Mouse (Mus musculus): Measurements from ENCODE around the gene Zfp566. TPM values are rescaled to one million over a fixed set of nuclear protein-coding genes. Genes with fewer than 3 reads are reported as not detected.

Zfp566 gene
- polyA plus RNA-seq, 1 experiment from 2014 or later: 6.8 TPM

DNA sequence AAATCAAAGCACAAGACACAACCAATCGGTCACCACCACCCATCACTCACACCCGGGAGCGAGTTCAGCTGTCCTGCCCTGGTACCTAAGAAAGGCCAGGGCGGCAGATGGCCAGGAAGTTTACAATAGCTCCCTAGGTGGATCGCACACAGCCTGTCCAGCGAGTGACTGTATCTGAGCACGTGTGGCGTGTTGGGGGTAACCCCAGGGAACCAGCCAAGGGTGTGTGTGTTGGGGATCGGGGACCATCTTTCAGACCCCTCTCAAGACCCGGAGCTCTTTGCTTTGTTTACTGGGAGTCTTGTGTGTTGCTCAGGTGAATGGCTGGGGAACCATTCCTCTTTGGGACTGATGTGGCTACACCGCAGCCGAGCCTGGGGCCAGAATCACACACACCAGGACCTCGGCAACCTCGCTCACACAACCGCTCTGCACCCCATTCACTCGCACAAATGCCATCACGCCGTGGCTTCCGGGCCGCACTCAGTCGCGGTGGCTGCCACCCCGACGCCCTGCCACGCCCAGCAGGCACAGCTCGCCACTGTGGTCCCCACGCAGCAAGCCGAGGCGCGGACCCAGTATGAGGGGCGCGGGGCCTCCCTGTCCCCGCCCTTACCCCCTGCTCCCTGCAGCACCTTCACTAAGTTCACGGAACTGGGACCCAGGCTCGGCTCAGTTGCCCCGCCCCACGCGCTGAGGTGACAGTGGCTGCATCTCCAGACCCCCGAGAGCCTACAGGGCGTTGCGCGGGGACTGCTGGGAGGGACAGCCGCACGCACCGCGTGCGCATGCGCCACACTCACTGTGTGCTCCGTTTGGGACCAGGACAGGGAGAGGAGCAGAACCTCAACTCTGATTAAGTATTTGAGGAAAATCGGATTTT lies 17.9 kb downstream of the Zfp566 start, which contains the start of gene Zfp82:
Gene Zfp82 (minus strand): TSS at position 755 of the 883 bp plus-strand sequence.
- H3K27me3 ChIP-seq (ENCODE audit: control insufficient read depth, insufficient read depth, low read length): no peaks in the 10 kb centered on the region
- H3K9ac ChIP-seq (ENCODE audit: low read length): peak within 1 kb of the TSS; percentile 91
- peak within 1 kb of the TSS; percentile 88 for H3K4me3 ChIP-seq (replicated peaks; ENCODE audit: low read length)
- peak within 1 kb of the TSS; percentile 62 for H3K27ac ChIP-seq (ENCODE audit: low read length)
- under 1% methylated on average over 50 of the region's 50 CpGs for WGBS
- no peaks in the 10 kb centered on the region for H3K9me3 ChIP-seq (replicated peaks; ENCODE audit: control insufficient read depth, low read length)
- H3K36me3 ChIP-seq (ENCODE audit: control insufficient read depth, insufficient read depth, low read length): no peaks in the 10 kb centered on the region
- ATAC-seq (ENCODE audit: insufficient read depth, low FRiP score): peak; percentile 90
- no peaks in the 10 kb centered on the region for H3K4me1 ChIP-seq (ENCODE audit: control insufficient read depth, insufficient read depth, low read length)
- peak within 1 kb of the TSS; percentile 96 for H3K4me2 ChIP-seq (ENCODE audit: low read depth, low read length)

DNA sequence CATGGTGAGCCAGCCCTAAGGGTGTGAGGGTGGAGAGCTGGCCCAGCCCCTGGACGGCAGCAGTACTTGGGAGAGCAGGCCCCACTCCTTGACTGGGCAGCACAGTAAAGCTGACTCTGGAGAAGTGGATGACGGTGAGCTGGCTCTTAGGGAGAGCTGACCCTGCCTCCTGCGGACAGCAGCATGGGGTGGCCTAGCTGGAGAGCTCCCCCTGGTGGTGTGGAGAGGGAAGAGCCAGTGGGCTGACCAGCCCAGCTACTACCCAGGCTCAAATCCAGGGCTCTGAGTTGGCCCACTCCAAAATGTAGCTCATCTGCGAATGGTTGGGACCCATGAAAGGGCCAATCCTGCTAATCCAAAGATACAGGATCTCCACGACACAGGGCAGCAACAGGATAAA lies 25.7 kb downstream of the Zfp566 start:
- Histone ChIP-seq H3K4me1 (ENCODE audit: control insufficient read depth, insufficient read depth, low read length) (no peaks in the 10 kb centered on the region), H3K27me3 (ENCODE audit: control insufficient read depth, insufficient read depth, low read length) (no peaks in the 10 kb centered on the region), H3K36me3 (ENCODE audit: control insufficient read depth, insufficient read depth, low read length) (no peaks in the 10 kb centered on the region; the same call in 1 of the 2 replicates), H3K4me2 (ENCODE audit: low read depth, low read length) (no peak overlapping the region), H3K4me3 (replicated peaks; ENCODE audit: low read length) (no peak overlapping the region), H3K9ac (ENCODE audit: low read length) (no peak overlapping the region), H3K9me3 (replicated peaks; ENCODE audit: control insufficient read depth, low read length) (no peaks in the 10 kb centered on the region), H3K27ac (ENCODE audit: low read length) (no peak overlapping the region)
- ATAC-seq (ENCODE audit: insufficient read depth, low FRiP score): no peak
- WGBS: 82% methylated on average over 5 of the region's 5 CpGs

DNA sequence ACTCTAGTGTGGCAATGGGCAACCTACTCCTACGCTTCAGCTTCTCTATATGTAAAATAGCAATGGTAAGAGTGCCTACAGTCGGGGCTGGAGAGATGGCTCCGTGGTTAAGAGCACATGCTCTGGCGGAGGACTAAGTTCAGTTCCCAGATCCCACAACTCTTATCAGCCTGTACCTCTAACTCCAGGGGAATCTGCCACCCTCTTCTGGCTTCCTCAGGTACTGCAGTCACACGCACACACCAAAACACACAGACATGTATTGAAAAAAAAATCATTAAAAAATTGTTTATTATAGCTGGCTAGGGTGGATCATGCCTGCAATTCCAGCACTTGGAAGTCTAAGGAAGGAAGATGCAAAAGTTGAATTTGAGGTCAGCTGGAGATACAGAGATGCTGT lies 27.8 kb downstream of the Zfp566 start:
- no peak overlapping the region for H3K4me2 ChIP-seq (ENCODE audit: low read depth, low read length)
- H3K27me3 ChIP-seq (ENCODE audit: control insufficient read depth, insufficient read depth, low read length): no peaks in the 10 kb centered on the region
- no peaks in the 10 kb centered on the region for H3K4me1 ChIP-seq (ENCODE audit: control insufficient read depth, insufficient read depth, low read length)
- H3K4me3 ChIP-seq (replicated peaks; ENCODE audit: low read length): no peak overlapping the region
- H3K36me3 ChIP-seq (ENCODE audit: control insufficient read depth, insufficient read depth, low read length): no peaks in the 10 kb centered on the region; the same call in 1 of the 2 replicates
- no peaks in the 10 kb centered on the region for H3K9me3 ChIP-seq (replicated peaks; ENCODE audit: control insufficient read depth, low read length)
- H3K9ac ChIP-seq (ENCODE audit: low read length): no peak overlapping the region
- no peak overlapping the region for H3K27ac ChIP-seq (ENCODE audit: low read length)
- WGBS: 85% methylated on average over 5 of the region's 5 CpGs
- ATAC-seq (ENCODE audit: insufficient read depth, low FRiP score): no peak

DNA sequence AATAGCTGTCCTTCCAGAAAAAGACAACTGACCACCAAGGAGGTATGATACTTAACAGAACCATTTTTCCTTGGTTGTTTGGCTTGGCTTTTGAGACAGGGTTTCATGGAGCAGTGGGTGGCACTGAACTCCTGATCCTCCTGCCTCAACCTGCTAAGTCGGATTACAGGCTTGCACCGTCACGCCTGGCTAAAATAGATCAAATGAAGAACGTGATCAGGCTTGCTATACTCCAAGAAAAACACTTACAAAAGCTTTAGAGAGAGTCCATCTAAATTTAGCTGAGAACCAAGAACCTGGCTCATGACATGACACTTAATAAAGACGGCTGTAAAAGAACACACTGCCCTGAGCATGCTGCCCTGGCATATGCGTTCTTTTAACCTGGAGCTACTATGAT lies 30.0 kb downstream of the Zfp566 start:
- Histone ChIP-seq H3K4me1 (ENCODE audit: control insufficient read depth, insufficient read depth, low read length) (no peaks in the 10 kb centered on the region), H3K36me3 (ENCODE audit: control insufficient read depth, insufficient read depth, low read length) (peaks cover 6% of the 10 kb centered on the region; the same call in 1 of the 2 replicates), H3K27me3 (ENCODE audit: control insufficient read depth, insufficient read depth, low read length) (no peaks in the 10 kb centered on the region), H3K9ac (ENCODE audit: low read length) (no peak overlapping the region), H3K9me3 (replicated peaks; ENCODE audit: control insufficient read depth, low read length) (no peaks in the 10 kb centered on the region), H3K4me3 (replicated peaks; ENCODE audit: low read length) (no peak overlapping the region), H3K4me2 (ENCODE audit: low read depth, low read length) (no peak overlapping the region), H3K27ac (ENCODE audit: low read length) (no peak overlapping the region)
- ATAC-seq (ENCODE audit: insufficient read depth, low FRiP score): no peak
- 77% methylated on average over 6 of the region's 6 CpGs for WGBS

DNA sequence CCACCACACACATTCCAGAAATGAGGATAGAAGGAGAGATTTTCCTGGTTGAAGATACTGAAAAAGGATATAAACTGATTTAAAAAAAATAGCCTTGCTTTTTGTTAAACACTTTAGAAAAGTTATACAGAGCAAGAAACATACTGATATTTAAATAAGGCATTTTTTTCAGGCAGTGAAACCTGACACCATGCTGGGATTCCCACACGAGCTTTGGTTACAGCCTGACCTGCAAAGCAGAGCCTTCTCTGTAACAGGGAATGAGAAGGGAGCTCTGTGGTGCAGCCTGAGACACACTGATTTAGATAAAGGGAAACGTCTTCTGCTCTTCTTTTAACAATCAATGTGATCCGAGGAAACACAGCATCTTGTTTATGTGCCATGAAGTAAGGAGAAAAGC lies 36.7 kb downstream of the Zfp566 start:
- no peaks in the 10 kb centered on the region for H3K9me3 ChIP-seq (replicated peaks; ENCODE audit: control insufficient read depth, low read length)
- no peak overlapping the region for H3K27ac ChIP-seq (ENCODE audit: low read length)
- WGBS: 3% methylated on average over 3 of the region's 3 CpGs
- H3K9ac ChIP-seq (ENCODE audit: low read length): no peak overlapping the region
- H3K4me3 ChIP-seq (replicated peaks; ENCODE audit: low read length): no peak overlapping the region
- no peak overlapping the region for H3K4me2 ChIP-seq (ENCODE audit: low read depth, low read length)
- no peaks in the 10 kb centered on the region for H3K27me3 ChIP-seq (ENCODE audit: control insufficient read depth, insufficient read depth, low read length)
- ATAC-seq (ENCODE audit: insufficient read depth, low FRiP score): no peak
- 0 out of 2 replicates have a peak, but pooled peaks cover 9% of the 10 kb centered on the region for H3K4me1 ChIP-seq (ENCODE audit: control insufficient read depth, insufficient read depth, low read length)
- H3K36me3 ChIP-seq (ENCODE audit: control insufficient read depth, insufficient read depth, low read length): 0 out of 2 replicates have a peak, but pooled peaks cover 6% of the 10 kb centered on the region

DNA sequence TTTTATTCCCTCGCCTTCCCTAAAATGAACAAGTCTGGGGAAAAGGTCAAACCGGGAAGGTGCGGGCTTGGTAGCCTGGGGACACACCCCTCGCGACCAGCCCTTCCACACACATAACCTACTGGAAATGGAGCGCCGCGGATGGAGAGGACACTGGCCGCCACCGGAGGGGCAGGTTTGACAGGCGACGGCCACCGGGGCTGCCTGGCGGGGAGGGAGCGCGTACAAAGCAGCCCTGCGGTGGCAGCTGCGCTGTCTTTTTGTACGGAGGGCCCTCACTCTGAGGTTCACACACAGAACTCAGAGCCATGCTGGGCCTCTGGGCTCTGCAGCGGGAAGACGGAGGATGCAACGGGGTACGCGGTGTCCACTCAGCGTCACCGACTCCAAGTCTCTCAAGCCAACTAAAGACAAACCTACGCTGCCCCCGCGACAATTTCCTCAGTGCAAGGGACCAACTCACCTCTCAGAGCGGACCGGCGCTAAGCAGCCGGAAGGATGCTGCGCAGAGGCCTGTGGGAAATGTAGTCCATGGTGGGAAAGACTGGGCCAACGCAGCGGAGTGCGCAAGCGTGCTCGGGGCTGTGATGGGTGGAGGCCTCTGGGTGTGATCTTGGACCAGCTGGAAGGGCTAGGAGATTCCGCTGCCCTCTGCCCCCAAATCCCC lies 39.3 kb downstream of the Zfp566 start, which contains the start of gene Zfp14:
Gene Zfp14 (minus strand): TSS at position 499 of the 667 bp plus-strand sequence.
- peak within 1 kb of the TSS; percentile 75 for H3K4me2 ChIP-seq (ENCODE audit: low read depth, low read length)
- ATAC-seq (ENCODE audit: insufficient read depth, low FRiP score): peak; percentile 98
- peak within 1 kb of the TSS; percentile 78 for H3K9ac ChIP-seq (ENCODE audit: low read length)
- H3K27me3 ChIP-seq (ENCODE audit: control insufficient read depth, insufficient read depth, low read length): no peaks in the 10 kb centered on the region
- peak within 1 kb of the TSS; percentile 72 for H3K4me3 ChIP-seq (replicated peaks; ENCODE audit: low read length)
- H3K9me3 ChIP-seq (replicated peaks; ENCODE audit: control insufficient read depth, low read length): no peaks in the 10 kb centered on the region
- no peaks in the 10 kb centered on the region for H3K36me3 ChIP-seq (ENCODE audit: control insufficient read depth, insufficient read depth, low read length)
- under 1% methylated on average over 40 of the region's 40 CpGs for WGBS
- 0 out of 2 replicates have a peak, but pooled peaks cover 9% of the 10 kb centered on the region for H3K4me1 ChIP-seq (ENCODE audit: control insufficient read depth, insufficient read depth, low read length)
- peak within 1 kb of the TSS; percentile 28 for H3K27ac ChIP-seq (ENCODE audit: low read length)

DNA sequence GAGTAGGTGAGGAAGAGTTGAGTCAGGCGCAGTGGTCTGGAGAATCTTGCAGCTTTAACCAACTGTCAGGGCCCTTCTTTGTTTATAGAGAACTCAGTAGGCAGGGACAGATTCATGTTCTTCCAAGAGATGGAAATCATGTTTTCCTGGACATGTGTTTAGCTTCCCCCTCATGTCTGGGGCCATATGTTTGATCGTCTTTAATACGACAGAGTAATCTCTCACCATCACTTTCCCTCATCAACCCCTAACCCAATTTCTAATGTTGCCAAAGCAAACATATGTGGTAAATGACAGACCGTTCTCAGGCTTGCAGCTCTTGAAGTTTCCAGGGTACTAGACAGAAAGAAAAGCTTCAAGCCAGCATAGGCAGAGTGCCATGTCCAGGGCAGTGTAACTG lies 42.2 kb downstream of the Zfp566 start:
- Histone ChIP-seq H3K4me1 (ENCODE audit: control insufficient read depth, insufficient read depth, low read length) (0 out of 2 replicates have a peak, but pooled peaks cover 6% of the 10 kb centered on the region), H3K9me3 (replicated peaks; ENCODE audit: control insufficient read depth, low read length) (no peaks in the 10 kb centered on the region), H3K4me3 (replicated peaks; ENCODE audit: low read length) (no peak overlapping the region), H3K4me2 (ENCODE audit: low read depth, low read length) (no peak overlapping the region), H3K27me3 (ENCODE audit: control insufficient read depth, insufficient read depth, low read length) (no peaks in the 10 kb centered on the region), H3K36me3 (ENCODE audit: control insufficient read depth, insufficient read depth, low read length) (no peaks in the 10 kb centered on the region), H3K27ac (ENCODE audit: low read length) (no peak overlapping the region), H3K9ac (ENCODE audit: low read length) (no peak overlapping the region)
- no peak for ATAC-seq (ENCODE audit: insufficient read depth, low FRiP score)
- WGBS: 86% methylated on average over 4 of the region's 4 CpGs

DNA sequence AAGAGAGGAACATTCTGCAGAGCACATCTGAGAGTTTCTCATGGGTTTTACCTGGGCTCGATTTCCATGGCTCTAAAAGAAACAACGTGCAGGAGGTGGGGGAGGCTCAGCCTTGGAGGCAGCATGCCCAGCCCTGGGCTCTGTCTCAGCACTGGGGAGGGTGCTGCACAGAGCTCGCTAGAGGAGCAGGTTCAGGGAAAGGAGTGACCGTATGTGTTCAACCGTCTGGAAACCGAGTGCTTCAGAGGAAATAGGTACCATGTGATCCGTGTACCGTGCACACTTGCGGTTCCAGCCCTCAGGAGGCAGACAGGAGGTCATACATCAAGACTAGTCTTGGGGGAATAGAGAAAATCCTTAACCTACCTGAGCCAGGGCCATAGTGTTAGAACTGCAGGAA lies 46.0 kb downstream of the Zfp566 start:
- no peak for ATAC-seq (ENCODE audit: insufficient read depth, low FRiP score)
- no peaks in the 10 kb centered on the region for H3K9me3 ChIP-seq (replicated peaks; ENCODE audit: control insufficient read depth, low read length)
- no peak overlapping the region for H3K27ac ChIP-seq (ENCODE audit: low read length)

DNA sequence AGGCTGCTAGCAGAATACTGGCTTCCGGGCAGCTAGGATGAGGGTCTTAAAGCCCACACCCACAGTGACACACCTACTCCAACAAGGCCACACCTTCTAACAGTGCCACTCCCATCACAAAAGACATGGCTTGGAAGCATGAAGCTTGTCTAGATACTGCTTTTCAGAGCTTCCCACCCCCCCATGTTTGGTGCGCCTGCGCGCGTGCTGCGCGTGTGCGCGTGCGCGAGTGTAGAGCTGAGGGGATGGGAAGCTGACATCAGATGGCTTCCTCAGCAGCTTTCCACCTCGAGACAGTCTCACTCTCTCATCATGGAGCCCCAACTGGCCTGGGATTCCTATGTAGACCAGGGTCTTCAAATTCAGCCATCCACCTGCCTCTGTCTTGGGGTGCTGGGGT lies 56.0 kb downstream of the Zfp566 start:
- no peaks in the 10 kb centered on the region for H3K36me3 ChIP-seq (ENCODE audit: control insufficient read depth, insufficient read depth, low read length)

More for the DNA sequence above, 46.0 kb downstream of the Zfp566 start:
- Histone ChIP-seq H3K27me3 (ENCODE audit: control insufficient read depth, insufficient read depth, low read length) (no peaks in the 10 kb centered on the region), H3K9ac (ENCODE audit: low read length) (no peak overlapping the region), H3K36me3 (ENCODE audit: control insufficient read depth, insufficient read depth, low read length) (peaks cover 4% of the 10 kb centered on the region; the same call in 1 of the 2 replicates), H3K4me3 (replicated peaks; ENCODE audit: low read length) (no peak overlapping the region), H3K4me2 (ENCODE audit: low read depth, low read length) (no peak overlapping the region), H3K4me1 (ENCODE audit: control insufficient read depth, insufficient read depth, low read length) (no peaks in the 10 kb centered on the region)
- WGBS: 59% methylated on average over 9 of the region's 9 CpGs

More for the DNA sequence above, 56.0 kb downstream of the Zfp566 start:
- Histone ChIP-seq H3K9ac (ENCODE audit: low read length) (no peak overlapping the region), H3K4me3 (replicated peaks; ENCODE audit: low read length) (no peak overlapping the region), H3K9me3 (replicated peaks; ENCODE audit: control insufficient read depth, low read length) (no peaks in the 10 kb centered on the region), H3K27ac (ENCODE audit: low read length) (no peak overlapping the region), H3K27me3 (ENCODE audit: control insufficient read depth, insufficient read depth, low read length) (no peaks in the 10 kb centered on the region), H3K4me1 (ENCODE audit: control insufficient read depth, insufficient read depth, low read length) (no peaks in the 10 kb centered on the region), H3K4me2 (ENCODE audit: low read depth, low read length) (no peak overlapping the region)
- no peak for ATAC-seq (ENCODE audit: insufficient read depth, low FRiP score)
- 89% methylated on average over 12 of the region's 12 CpGs for WGBS

All from stomach, embryonic 16.5 days (tissue).